Mouse (Mus musculus) small intestine, adult 2 months (tissue): ENCODE data around the gene Ptpn21. TPM values are rescaled to one million over a fixed set of nuclear protein-coding genes. Genes with fewer than 3 reads are reported as not detected.
A peak's percentile ranks its signal among the peaks of the same experiment; 100 is the strongest.

Source experiments
- H3K27ac ChIP-seq: fragments of 200-500 bp; 2 replicates; pipeline ENCODE4 v1.5.1; 2012; ENCODE audit warnings: low read depth, low read length, control low read depth, inconsistent platforms; ENCODE audit not compliant: insufficient read depth
- H3K27me3 ChIP-seq: fragments of 200-500 bp; 2 replicates; pipeline ENCODE4 v1.6.1; 2012; ENCODE audit warnings: mild to moderate bottlenecking, moderate library complexity, low read length, inconsistent platforms; ENCODE audit not compliant: control insufficient read depth, insufficient read depth
- H3K36me3 ChIP-seq: fragments of 200-500 bp; 2 replicates; pipeline ENCODE4 v1.6.1; 2012; ENCODE audit warnings: mild to moderate bottlenecking, low read length, control low read depth, inconsistent platforms; ENCODE audit not compliant: control insufficient read depth, insufficient read depth
- H3K4me1 ChIP-seq: fragments of 200-500 bp; 2 replicates; pipeline ENCODE4 v1.6.1; 2012; ENCODE audit warnings: low read length, inconsistent platforms, mixed read lengths; ENCODE audit not compliant: control insufficient read depth, insufficient read depth, insufficient read length
- H3K4me3 ChIP-seq: fragments of 200-500 bp; 2 replicates; pipeline ENCODE4 v1.5.1; 2012; ENCODE audit warnings: low read depth, mild to moderate bottlenecking, control low read depth, inconsistent platforms, low read length, moderate library complexity
- CTCF ChIP-seq: fragments of 200-500 bp; IDR thresholded peaks from 2 replicates; pipeline ENCODE4 v1.5.1; 2012; ENCODE audit warnings: low read depth, mild to moderate bottlenecking, control low read depth, inconsistent platforms, low read length, moderate library complexity, mixed read lengths; ENCODE audit not compliant: insufficient replicate concordance, insufficient read length; ENCODE audit errors: extremely low read depth
- POLR2A ChIP-seq: fragments of 200-500 bp; IDR thresholded peaks from 2 replicates; pipeline ENCODE4 v1.6.1; 2012; ENCODE audit warnings: low read depth, mild to moderate bottlenecking, control low read depth, inconsistent platforms, low read length, moderate library complexity
- WGBS: fragments of 180-500 bp; shearing (Covaris S2); methylation state at CpG from one replicate; pipeline ENCODE4 v1.1.7; 2018; 5-methylcytosine and 5-hydroxymethylcytosine counted together
- polyA plus RNA-seq: library from polyadenylated mRNA; depleted of rRNA; stranded (reverse); fragments of >200 nt; gene quantifications from 2 replicates; pipeline ENCODE4 v1.2.3, GENCODE M21; 2012

The Ptpn21 gene
- polyA plus RNA-seq, 1 experiment = 24.7 TPM

- H3K4me3 ChIP-seq = peak overlapping the region; percentile 92
- WGBS = 14% methylated on average over 22 of the region's 22 CpGs
- H3K27ac ChIP-seq = peak overlapping the region; percentile 19; the same call in 1 of the 2 replicates
- peaks cover 11% of the 10 kb centered on the region for H3K4me1 ChIP-seq
- TF ChIP-seq CTCF (no peak), POLR2A (no peak)
- H3K36me3 ChIP-seq = no peaks in the 10 kb centered on the region
- H3K27me3 ChIP-seq = no peaks in the 10 kb centered on the region
Measured at GRCm38 (mm10) chr12:98734880-98735801, 2.1 kb downstream of the Ptpn21 start.

DNA sequence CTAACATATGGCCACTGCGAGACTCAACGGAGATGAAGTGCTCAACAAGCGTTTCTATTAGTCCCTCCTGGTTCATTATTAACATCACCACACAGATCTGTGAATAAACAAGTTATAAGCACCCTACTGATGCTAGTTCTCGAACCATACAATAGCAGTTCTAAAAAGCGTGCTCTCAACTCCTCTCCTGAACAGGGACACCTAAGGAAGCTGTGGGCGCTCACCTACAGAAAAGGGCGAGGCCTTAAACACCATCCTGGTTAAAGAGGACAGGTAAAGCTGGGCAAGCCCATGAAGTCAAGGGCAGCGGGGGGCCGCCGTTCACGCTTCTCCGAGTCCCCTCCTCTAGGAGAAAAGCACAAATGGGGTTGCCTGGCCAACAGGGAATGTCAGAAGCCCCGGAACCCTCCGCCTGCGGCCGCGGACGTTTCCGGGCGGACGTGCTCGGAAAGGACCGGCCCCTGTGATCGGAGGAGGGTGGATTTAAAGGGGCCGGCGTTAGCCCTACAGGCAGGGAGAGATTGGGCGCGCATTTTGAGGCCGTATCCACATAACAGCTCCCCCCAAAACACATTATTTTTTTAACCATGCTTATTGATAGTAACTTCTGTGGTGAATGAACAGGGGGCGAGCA, 2.8 kb downstream of the Ptpn21 start:
- no peak for TF ChIP-seq CTCF
- TF ChIP-seq POLR2A = peak; percentile 42; the same call in 1 of the 2 replicates
- under 1% methylated on average over 30 of the region's 30 CpGs for WGBS
- Histone ChIP-seq H3K27ac (peak overlapping the region; percentile 33), H3K36me3 (no peaks in the 10 kb centered on the region), H3K4me1 (peaks cover 11% of the 10 kb centered on the region), H3K27me3 (no peaks in the 10 kb centered on the region), H3K4me3 (peak overlapping the region; percentile 92)

- H3K27ac ChIP-seq = no peak overlapping the region
- 9% methylated on average over 12 of the region's 12 CpGs for WGBS
Measured at GRCm38 (mm10) chr12:98733776-98734175, 3.4 kb downstream of the Ptpn21 start.

GRCm38 (mm10) chr12:98733165-98733564, 4.0 kb downstream of the Ptpn21 start:
- 69% methylated on average over 3 of the region's 3 CpGs for WGBS
- Histone ChIP-seq H3K4me1 (peaks cover 10% of the 10 kb centered on the region), H3K27me3 (no peaks in the 10 kb centered on the region), H3K4me3 (peak overlapping the region; percentile 51), H3K27ac (no peak overlapping the region), H3K36me3 (no peaks in the 10 kb centered on the region)
- no peak for TF ChIP-seq POLR2A
- TF ChIP-seq CTCF = no peak

More at GRCm38 (mm10) chr12:98733776-98734175, 3.4 kb downstream of the Ptpn21 start:
- Histone ChIP-seq H3K4me1 (peaks cover 11% of the 10 kb centered on the region), H3K27me3 (no peaks in the 10 kb centered on the region), H3K36me3 (no peaks in the 10 kb centered on the region), H3K4me3 (peak overlapping the region; percentile 51)
- TF ChIP-seq POLR2A (no peak), CTCF (no peak)

GRCm38 (mm10) chr12:98730682-98731081, 6.5 kb downstream of the Ptpn21 start:
- no peaks in the 10 kb centered on the region for H3K27me3 ChIP-seq
- TF ChIP-seq CTCF = no peak
- TF ChIP-seq POLR2A = no peak
- 84% methylated on average over 11 of the region's 11 CpGs for WGBS

DNA sequence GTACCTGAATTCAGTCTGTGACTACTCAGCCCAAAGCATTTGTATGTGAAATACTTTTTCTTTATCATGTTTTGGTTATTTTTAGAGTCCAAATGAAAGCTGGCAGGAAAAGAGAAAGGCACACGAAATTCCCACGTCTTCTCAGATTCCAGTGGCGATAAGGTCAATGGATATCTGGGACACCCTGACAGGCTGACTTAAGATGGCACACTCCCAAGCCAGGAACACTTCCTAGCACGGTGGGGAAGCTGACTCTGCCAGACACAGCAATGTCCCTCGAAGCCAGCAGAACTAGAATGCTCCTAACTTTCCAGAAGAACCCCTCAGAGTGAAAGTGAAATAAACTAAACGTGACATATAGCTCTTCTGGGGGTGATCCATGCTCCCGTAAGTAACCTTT, 10.0 kb downstream of the Ptpn21 start:
- Histone ChIP-seq H3K27ac (peak overlapping the region; percentile 53; the same call in 1 of the 2 replicates), H3K4me1 (peaks cover 17% of the 10 kb centered on the region), H3K36me3 (no peaks in the 10 kb centered on the region), H3K27me3 (no peaks in the 10 kb centered on the region), H3K4me3 (no peak overlapping the region)
- TF ChIP-seq CTCF = no peak
- no peak for TF ChIP-seq POLR2A
- 42% methylated on average over 7 of the region's 7 CpGs for WGBS

More at GRCm38 (mm10) chr12:98730682-98731081, 6.5 kb downstream of the Ptpn21 start:
- Histone ChIP-seq H3K4me3 (no peak overlapping the region), H3K27ac (no peak overlapping the region), H3K36me3 (no peaks in the 10 kb centered on the region), H3K4me1 (peaks cover 16% of the 10 kb centered on the region)

DNA sequence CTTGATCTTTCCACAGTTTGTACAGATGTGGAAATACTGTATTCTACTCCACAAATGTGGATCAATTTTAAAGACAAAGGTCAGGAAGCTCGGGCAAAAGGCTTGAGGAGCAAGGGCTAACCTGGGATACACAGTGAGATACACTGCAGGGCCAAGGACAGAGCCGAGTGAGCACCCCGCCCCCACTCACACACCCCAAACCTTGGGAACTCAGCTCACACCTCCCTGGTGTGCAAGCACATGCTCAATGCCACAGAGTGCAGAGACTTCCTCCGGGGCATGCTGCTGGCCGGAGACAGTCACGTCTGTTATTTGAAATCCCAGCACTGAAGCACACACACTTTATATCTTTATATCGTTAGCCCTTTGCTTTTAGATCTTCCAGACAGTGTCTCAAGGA, 11.1 kb downstream of the Ptpn21 start:
- WGBS = 40% methylated on average over 7 of the region's 7 CpGs
- TF ChIP-seq POLR2A = no peak
- TF ChIP-seq CTCF = no peak

More for the DNA sequence above, 11.1 kb downstream of the Ptpn21 start:
- H3K27ac ChIP-seq = peak overlapping the region; percentile 35
- no peaks in the 10 kb centered on the region for H3K36me3 ChIP-seq
- H3K4me3 ChIP-seq = no peak overlapping the region
- H3K27me3 ChIP-seq = no peaks in the 10 kb centered on the region
- peaks cover 17% of the 10 kb centered on the region for H3K4me1 ChIP-seq
